Mouse (Mus musculus) spleen, adult 2 months (tissue): ENCODE measurements around the gene 1700020L24Rik.

Experiments
- CTCF ChIP-seq: fragments of 200-500 bp; IDR thresholded peaks from 2 replicates; pipeline ENCODE4 v1.5.1; 2011; ENCODE audit warnings: mild to moderate bottlenecking, inconsistent platforms; ENCODE audit not compliant: insufficient read depth, insufficient read length, insufficient replicate concordance; ENCODE audit errors: extremely low read depth
- POLR2A ChIP-seq: fragments of 200-500 bp; IDR thresholded peaks from 2 replicates; pipeline ENCODE4 v1.6.1; 2011; ENCODE audit warnings: low read depth, low read length, inconsistent platforms

DNA sequence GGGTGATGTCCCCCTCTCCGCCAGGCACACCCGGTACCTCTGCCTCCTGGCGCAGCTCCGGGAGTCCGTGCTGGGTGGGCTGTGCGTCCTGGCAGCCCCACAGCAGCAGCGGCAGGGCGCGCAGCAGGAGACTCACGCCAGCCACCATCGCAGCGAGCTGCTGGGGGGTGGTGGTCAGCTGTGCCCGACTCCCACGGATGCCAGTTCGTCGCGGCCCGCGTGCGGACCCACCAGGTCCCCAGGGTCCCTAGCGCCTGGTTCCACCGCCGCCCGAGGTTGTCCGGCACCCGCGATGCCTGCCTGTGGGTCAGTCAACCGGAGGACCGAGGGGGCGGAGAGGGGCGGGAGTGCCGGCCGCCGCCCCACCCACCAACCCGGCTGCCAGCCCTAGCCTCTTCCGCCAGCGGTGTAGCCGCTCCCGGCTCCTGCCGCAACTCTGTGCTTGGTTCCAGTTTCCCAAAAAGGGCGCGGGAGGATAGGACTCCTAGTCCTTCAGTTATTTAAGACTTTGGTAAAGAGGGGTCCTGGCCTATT, 25.3 kb downstream of the 1700020L24Rik start, which contains the start of gene Mmp28:
- TF ChIP-seq POLR2A (no peak), CTCF (no peak)
